Mouse (Mus musculus) 416B (cell line): ENCODE results near the gene Izumo2.

Source experiments
- DNase-seq: peaks from one replicate; pipeline ENCODE4 v3.0.0; 2011; ENCODE audit warnings: low read depth

The Izumo2 gene

DNA sequence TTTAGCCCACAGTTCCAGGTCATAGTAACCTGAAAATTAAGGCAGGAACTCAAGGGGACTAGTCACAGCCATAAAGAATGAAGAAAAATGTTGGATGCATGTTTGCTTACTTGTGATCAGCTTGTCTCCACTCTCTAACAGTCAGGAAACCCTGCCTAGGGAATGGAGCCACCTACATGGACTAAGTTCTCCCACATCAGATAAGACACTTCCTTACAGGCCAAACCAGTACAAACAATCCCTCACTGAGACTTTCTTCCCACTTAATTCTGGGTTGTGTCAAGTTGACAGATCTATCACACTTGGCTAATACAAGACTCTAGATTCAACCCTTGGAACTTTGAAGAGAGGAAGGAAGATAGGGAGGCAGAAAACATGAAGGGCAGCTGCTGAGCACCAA is 51.8 kb downstream of the Izumo2 start:
- DNase-seq: no peak

DNA sequence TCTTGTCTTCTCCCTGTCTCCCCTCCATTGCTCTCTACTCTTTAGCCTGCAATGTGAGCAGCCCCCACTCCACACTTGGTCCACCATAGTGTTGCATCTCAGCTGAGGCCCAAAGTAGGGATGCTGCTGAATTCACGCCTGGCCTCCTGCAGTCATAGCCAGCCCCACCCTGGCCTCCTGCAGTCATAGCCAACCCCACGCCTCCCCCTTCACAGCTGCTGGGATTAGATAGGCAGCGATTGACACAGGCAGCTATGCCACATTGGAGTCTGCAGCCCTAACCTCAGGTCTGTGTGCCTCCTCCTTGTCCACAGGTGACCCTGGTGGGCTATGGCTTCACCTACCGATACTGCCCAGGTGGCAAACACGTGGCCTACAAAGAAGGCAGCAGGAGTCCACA is 59.6 kb downstream of the Izumo2 start:
- DNase-seq: no peak
